Mouse (Mus musculus): ENCODE measurements around the gene AI182371. TPM values are rescaled to one million over a fixed set of nuclear protein-coding genes. Genes with fewer than 3 reads are reported as not detected.

The AI182371 gene
- total RNA-seq (2021): under 1 TPM; 0.22 to 0.44 TPM
- long read RNA-seq, experiment 1: 0 reads
- long read RNA-seq, experiment 2: 0 reads

DNA sequence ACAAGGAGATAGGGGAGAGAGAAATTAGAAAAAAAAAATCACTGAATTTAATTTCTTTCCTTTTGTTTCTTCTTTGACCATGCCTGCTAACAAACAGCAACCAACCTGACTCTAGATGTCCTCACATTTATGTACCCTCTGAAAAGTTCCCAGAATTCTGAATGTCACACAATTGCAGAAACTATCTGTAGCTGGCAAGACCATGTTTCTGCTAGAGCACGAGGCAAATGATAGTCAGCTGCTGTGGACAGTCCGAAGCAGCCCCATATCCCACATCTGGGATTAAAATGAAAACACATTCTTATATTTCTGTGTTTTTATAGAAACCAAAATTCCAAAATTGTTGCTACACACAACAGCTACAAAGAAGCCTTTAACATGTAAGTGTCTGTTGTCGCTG, at the start of gene AI182371:
Gene AI182371 (minus strand): TSS at position 101 of the 400 bp plus-strand sequence.
- DNase-seq (ENCODE audit: low spot score in 2 of 2): no peak
- intact Hi-C loops (cut with DNase I): loop anchor here (10.0 kb wide), 1 partner anchor 307 kb away; the partner anchor contains the start of gene Rabepk

DNA sequence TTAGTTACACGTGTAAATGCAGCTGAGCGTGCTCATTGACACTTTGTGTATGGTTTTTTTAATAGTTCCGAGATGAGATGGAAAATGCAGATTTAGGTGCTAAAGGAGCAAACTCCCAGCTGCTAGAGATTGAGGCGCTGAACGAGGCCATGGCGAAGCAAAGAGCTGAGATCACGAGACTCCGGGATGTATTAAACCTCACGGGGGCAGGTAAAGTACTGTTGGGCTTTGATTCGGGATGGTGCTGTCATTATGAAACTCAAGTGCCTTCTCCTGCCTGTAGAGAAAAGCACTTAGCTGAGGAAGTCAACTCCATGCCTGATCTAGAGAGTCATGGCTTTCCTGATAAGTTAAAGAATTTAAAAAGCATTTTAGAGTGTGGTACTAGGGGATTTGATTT, 47.5 kb upstream of the AI182371 start:
- DNase-seq (ENCODE audit: low spot score in 2 of 2): no peak
- intact Hi-C loops (cut with DNase I): no loop called here

DNA sequence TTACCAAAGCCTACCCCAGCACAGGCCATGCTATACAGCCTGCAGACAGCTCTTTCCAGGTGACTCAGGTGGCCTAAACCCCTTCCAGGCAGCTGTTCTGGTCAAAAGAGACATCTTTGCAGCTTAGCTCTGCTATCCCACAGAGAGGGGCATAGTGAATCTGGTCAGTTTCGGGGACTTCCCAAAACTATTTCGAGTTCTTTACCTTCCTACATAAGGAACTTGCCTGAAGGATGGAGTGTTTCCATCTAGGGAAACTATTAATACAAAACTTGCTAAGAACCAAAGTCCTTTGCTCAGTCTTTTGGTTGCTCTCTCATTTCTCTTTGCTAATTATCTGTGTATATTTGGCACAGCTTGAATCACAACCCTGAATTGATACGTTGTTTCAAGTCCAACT, 40.3 kb upstream of the AI182371 start:
- DNase-seq (ENCODE audit: low spot score in 2 of 2): no peak
- intact Hi-C loops (cut with DNase I): no loop called here

DNA sequence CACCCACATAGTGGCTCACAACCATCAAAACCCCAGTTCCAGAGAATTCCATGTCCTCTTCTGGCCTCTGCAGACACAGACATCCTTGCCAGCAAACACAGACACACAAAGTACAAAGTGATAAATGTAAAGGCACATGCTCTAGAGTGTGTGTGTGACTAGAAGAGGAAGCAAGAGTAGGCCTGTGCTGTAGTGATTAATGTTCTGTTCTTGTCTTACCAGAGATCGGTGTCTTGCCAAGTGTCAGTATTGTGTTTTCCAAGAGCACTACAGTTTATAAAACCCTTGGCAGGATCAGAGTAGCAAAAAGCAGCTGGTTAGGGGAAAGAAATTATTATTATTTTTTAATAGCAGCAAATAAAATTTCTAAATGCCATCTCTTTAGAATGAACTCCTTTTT, 37.2 kb upstream of the AI182371 start:
- intact Hi-C loops (cut with DNase I): no loop called here
- no peak for DNase-seq (ENCODE audit: low spot score in 2 of 2)

DNA sequence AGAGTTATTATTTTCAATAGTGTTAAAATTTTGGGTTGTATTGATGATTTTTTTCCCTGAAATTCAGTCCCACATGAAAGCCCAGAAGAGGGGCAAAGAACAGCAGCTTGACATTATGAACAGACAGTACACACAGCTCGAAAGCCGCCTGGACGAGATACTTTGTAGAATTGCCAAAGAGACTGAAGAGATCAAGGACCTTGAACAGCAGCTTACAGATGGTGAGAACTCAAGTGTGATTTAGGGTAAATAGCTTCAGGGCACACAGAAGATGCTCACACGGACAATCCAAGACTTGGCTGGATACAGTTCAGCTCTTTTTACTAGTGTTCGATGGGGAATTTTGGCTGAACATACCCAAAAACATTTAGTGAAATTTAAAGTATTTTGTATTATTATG, 32.5 kb upstream of the AI182371 start:
- intact Hi-C loops (cut with DNase I): no loop called here

DNA sequence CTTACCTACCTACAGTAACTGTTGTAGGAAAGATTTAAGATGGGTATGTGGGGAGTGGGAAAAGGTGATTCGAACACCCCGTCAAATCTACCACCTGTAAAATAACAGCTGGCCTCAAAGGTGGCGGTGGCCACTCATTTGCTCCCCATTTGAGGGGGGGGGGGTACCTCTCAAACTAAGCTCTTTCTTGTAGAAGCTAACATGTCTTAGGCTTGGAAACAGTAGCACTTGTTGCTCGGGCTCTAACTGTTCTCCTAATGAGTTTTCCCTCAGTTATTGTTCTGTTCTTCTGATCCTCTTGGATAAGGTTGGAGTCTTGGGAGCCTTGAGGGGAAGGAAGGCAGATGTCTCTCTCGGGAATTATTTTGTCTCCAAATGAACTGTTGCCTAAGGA, 31.3 kb upstream of the AI182371 start:
- no peak for DNase-seq (ENCODE audit: low spot score in 2 of 2)
- intact Hi-C loops (cut with DNase I): no loop called here

More for the DNA sequence above, 32.5 kb upstream of the AI182371 start:
- DNase-seq (ENCODE audit: low spot score in 2 of 2): no peak

DNA sequence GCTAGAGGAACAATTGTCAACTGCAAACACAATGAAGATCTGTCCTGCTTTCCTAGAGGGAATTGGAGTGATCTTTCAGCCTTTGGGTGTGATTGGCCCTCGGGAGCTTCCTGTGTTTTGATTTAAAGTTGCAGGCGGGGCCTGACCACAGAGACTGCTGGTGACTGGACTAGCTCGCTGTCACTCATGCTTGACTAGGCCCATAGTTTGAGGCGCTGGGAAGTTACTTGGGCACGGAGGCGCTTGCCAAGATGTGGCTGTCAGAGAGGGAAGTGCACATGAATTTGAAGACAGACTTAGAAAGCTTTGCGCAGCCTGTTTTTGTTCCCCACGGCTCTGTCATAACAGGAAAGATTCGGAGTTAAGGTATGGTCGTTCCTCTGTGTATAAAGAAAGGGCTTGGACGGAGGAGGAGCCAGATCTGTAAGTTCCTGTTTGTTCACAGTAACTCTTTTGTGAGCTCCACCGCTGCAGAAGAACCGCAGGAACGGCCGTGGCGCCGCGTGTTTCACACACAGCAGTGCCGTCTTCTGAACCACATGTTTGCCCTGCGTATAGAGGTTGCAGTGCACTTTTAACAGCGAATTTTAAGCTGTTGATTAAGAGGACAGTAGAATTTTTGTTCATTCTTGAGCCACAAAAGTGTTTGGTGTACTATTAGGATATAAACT, 30.8 kb upstream of the AI182371 start:
- peak; percentile 97 for DNase-seq (ENCODE audit: low spot score in 2 of 2)
- intact Hi-C loops (cut with DNase I): no loop called here

DNA sequence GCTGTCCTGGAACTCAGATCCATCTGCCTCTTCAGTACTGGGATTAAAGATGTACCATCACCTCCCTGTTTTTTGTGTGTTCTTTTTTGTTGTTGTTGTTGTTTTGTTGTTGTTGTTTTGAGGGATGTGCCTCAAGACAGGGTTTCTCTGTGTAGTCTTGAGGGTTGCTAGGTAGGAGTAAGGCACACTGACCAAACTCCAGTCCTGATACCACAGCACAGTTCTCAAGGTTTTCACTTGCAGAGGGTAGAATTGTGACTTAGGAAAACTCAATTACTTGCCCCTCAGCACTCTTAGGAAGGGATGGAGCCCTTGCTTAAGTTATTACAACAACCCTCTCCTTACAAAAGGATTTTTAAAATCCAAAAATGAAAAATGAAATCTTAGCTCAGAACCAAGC, 30.1 kb upstream of the AI182371 start:
- DNase-seq (ENCODE audit: low spot score in 2 of 2): no peak
- intact Hi-C loops (cut with DNase I): no loop called here

DNA sequence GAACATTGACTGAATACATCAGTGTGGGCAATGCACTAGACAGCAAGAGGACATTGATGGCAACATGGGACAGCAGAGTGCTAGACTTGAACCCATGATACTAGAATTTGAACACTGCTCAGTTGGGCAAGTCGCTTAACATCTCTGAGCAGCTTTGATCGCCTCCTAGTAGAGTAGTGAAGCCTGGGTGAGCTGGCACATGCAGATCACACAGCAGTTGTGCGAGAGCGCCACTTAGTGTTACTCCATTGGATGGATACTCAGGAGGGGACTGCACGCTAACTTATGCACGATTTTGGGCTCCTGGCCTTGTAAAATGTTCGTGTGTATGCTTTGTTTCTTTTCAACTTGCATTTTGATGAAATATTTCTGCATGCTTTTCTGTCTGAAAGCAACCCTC, 23.4 kb upstream of the AI182371 start:
- DNase-seq (ENCODE audit: low spot score in 2 of 2): peak in 1 of 2 experiments; percentile 12
- intact Hi-C loops (cut with DNase I): no loop called here

DNA sequence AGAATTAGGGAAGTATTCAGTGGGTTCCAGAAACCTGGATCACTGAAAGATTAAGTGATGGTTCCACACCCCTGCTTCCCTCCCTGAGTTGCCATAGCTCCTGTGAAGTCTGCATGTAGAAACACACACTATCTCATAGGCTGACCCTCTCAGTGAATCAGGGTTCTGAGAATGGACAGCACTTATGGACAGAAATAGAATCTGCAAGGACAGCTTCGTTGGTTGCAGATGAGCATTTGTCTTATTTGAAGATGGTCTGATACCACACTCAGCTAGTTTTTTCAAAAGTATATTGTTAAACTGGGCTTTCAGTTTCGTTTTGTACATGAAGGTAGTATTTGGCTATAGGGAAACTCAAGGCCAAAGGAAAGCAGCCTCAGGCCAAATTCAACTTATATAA, 9.2 kb upstream of the AI182371 start:
- no peak for DNase-seq (ENCODE audit: low spot score in 2 of 2)
- intact Hi-C loops (cut with DNase I): no loop called here

DNA sequence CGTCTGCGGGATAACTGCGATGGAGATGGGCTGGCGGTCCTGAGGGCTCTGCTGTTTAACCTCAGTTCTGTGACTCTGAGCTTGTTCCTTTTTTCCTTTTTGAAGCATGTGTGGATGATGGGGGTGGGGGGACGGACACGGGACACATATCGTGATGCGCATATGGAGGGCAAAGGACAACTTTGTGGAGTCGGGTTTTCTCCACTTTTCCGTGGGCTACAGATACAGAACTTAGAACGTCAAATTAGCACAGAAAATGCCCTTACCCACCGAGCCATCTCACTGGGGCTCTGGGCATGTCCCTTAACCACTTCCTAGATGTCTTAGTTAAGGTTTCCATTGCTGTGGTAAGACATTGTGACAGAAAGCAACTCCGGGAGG, 8.6 kb upstream of the AI182371 start:
- DNase-seq (ENCODE audit: low spot score in 2 of 2): no peak
- intact Hi-C loops (cut with DNase I): loop anchor here (2.0 to 10.0 kb wide), 3 partner anchors 65 to 315 kb away; partner anchors contain the start of gene Rabepk

DNA sequence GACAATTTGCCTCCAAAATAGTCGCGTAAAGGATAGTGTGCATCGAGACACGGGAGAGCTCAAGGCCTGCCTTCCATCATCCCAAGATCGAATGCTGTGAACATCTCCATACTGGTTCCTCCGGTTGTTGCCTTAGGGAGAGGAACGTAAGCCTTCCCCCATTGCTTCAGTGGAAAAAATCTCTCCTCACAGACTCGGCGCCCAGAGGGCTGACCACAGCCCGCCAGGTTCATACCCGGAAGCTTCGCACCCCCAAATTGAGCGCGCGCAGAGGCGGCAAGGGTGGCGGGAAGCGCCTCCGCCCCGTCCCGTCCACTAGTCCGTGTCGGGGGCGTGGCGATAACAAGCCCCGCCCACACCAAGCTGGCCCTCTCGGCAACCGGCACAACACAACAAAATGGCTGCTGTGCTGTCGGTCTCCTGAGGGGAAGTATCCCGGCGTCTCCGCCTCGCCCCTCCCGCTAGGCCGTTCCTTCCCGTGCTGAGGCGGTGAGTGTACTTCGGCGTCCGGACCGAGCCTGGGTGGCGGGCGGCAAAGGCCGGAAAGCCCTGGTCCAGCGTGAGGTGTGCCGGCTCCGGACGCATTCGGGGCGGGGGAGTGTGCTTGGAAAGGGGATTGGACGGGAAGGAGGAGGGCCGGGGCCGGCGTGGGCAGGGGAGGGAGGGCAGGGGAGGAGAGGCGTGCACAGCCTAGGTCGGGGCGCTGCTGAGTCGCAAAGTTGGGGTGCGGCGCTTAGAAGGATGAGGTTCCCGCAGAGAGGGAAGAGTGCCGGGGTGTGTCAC, 8.0 kb upstream of the AI182371 start, which contains the start of gene Cntrl:
Gene Cntrl (plus strand): TSS at position 352 of the 783 bp plus-strand sequence.
- DNase-seq (ENCODE audit: low spot score in 2 of 2): peak; percentile 91 to 93
- intact Hi-C loops (cut with DNase I): loop anchor here (2.0 to 10.0 kb wide), 3 partner anchors 65 to 315 kb away; partner anchors contain the start of gene Rabepk

DNA sequence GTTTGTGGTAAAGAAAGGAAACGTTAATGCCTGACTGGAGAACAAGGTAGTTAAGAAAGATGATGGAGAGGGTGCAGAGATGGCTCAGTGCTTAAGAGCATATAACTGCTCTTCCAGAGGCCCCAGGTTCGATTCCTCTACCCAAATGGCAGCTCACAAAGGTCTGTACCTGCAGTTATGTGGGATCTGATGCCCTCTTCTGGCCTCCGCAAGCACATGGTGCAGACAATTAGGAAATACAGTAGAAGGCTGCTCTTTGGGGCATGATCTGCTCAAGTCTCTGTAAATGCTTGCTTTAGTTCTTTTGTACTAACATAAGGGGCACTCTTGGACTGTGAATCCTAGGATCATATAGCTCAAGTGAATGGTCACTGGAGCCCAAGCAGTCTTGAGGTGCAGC, 7.4 kb upstream of the AI182371 start:
- DNase-seq (ENCODE audit: low spot score in 2 of 2): peak; percentile 51 to 59
- intact Hi-C loops (cut with DNase I): loop anchor here (2.0 to 10.0 kb wide), 3 partner anchors 64 to 314 kb away; partner anchors contain the start of gene Rabepk

DNA sequence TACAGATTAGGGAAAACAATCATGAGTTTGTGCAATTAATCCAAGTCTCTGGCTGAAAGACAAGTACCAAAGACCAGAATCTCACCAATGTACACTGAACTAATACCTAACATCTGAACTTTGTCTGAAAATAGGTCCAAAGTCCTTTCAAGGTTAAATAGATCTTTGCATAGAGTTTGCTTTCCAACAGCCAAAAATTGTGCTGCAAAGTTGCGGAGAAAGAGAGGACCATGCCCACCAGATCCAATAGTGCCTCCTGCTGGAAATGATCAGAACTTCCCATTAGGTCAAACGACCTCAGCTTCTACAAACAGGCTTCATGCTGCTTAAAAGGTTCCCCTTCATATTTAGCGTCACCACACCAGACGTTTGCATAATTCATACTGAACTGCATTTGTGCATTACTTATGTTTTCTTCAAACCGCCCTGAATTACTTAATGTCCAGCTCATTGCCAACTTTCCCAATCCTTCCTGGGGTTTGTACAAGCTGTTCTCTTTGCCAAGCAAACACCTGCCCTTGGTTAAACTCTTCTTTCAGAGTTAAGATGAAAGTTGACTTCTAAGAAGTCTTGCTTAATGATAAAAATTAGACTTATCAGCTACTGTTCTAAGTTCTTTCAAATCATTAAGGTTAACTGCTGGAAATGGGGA, 6.8 kb upstream of the AI182371 start:
- DNase-seq (ENCODE audit: low spot score in 2 of 2): peak; percentile 12 to 45
- intact Hi-C loops (cut with DNase I): loop anchor here (2.0 to 10.0 kb wide), 4 partner anchors 55 to 313 kb away; partner anchors contain the start of gene Rabepk

DNA sequence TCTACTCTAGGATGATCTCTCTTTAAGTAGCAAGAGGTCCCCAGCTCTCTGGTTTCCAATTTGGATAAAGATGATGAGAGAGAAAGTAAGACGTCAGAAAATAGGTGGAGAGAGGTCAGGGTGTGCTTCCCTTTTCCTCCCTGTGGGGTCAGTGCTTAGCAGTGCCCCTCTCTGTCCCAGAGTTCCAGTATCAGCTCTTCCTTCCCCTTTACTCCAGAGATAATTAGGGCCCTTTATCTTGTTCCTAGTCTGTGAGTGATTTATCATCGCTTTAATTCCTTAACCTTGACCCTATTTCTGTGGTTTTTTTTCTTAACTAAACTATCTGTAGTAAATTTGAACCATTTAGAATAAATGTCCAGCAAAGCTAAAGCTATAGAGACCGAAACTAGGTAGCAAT, 3.5 kb upstream of the AI182371 start:
- DNase-seq (ENCODE audit: low spot score in 2 of 2): no peak
- intact Hi-C loops (cut with DNase I): loop anchor here (10.0 kb wide), 1 partner anchor 310 kb away; the partner anchor contains the start of gene Rabepk

DNA sequence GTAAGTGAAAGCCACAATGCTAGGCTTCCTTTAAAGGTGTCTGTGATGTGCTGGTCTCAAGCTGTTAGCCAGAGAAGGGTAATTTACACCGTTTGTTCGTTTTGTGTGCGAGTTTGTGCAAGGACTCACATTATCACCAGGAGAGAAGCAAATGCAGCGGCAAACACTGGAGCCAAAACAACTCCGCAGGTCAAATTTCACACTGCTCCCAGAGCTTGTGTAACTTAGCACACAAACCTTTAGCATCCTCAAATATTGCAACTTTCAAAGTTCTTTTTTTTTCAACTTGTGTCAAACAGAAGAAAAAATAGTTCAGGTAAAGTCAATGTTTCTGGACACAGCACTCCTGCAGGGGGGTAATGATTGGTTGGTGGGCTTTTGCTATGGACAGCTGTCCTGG, 2.2 kb upstream of the AI182371 start:
- DNase-seq (ENCODE audit: low spot score in 2 of 2): no peak
- intact Hi-C loops (cut with DNase I): loop anchor here (10.0 kb wide), 1 partner anchor 309 kb away; the partner anchor contains the start of gene Rabepk

DNA sequence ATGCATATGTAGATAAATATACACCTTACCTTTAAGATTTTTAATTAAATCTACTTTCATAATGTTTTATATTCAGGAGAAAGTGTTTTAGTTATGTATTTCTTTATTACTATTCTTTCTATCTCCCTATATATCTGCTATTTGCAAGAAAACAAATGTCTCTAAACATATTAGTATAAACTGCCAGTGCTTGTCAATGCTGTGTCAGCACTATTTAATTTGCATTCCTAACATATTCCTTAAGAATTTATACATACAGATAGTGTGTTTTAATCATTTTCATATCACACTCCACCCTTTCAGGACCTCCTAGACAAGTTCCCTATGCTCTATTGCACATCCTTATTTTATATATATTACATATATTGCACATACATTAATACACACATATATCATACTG, 1.4 kb upstream of the AI182371 start:
- no peak for DNase-seq (ENCODE audit: low spot score in 2 of 2)
- intact Hi-C loops (cut with DNase I): loop anchor here (10.0 kb wide), 1 partner anchor 308 kb away; the partner anchor contains the start of gene Rabepk

DNA sequence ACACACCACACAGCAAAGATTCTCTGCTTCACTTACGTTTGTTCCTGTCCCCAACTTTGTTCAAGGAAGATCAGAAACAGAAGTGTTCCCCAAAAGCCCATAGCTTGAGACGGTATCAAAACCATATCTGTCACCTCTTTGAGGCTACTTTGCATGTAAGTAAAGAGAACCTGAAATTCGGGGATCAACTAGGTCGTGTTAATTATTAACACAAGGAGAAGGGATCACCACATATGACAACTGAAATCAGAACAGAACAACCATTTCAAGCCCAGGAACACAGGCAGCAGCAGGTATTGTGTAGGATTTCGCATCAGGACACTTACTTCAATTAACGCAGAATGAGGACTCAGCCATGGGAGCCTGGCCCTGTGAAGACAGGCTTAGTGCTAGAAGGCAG, 814 bp downstream of the AI182371 start:
- no peak for DNase-seq (ENCODE audit: low spot score in 2 of 2)
- intact Hi-C loops (cut with DNase I): loop anchor here (10.0 kb wide), 1 partner anchor 306 kb away; the partner anchor contains the start of gene Rabepk

DNA sequence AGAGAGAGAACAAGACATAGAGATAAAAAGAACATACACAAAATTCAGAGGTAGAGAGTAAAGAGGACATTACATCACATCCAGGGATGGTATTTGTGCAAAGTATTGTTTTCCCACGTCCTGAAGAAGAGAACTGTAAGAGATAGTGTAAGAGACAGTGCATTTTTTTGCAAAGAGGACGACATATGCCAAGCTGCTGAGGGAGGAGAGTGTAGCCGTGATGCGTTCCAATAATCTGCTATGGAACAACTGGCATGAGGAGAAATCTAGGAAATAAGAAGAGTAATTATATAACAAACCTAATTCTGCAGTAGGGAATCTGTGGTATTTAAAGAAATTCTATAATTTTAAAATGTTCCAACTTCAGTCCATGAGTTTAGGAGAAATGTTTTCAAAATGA, 13.9 kb downstream of the AI182371 start:
- intact Hi-C loops (cut with DNase I): no loop called here
- peak in 1 of 2 experiments; percentile 15 for DNase-seq (ENCODE audit: low spot score in 2 of 2)

DNA sequence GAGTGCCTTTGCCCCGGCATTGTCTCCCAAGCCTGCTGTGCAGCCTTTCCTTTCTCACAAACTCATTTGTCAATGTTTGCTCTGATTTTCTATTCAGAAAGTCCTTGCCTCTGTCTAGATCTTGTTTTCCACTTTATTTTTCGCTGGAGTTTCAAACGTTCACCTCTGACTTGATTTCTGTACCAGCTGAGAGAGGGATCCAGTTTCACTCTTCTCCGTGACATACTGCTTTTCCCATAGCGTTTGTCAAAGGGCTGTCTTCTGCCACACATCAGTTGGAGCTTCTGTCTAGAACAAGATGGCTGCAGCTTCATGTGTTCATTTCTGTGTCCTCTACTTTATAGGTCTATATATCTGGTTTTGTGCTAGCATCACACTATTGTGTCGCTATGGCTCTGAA, 22.2 kb downstream of the AI182371 start:
- intact Hi-C loops (cut with DNase I): no loop called here
- DNase-seq (ENCODE audit: low spot score in 2 of 2): no peak

Measured in left cerebral cortex, postnatal 14 days (tissue).